Mouse (Mus musculus) CD4-positive, CD25-positive, alpha-beta regulatory T cell, adult 2 months (primary cell): Measurements from ENCODE around the gene Clic6.

ENCODE experiments used
- DNase-seq: peaks from one replicate; pipeline ENCODE4 v3.0.0-alpha.2; 2012; ENCODE audit warnings: low read depth, low spot score

Clic6 gene

DNA sequence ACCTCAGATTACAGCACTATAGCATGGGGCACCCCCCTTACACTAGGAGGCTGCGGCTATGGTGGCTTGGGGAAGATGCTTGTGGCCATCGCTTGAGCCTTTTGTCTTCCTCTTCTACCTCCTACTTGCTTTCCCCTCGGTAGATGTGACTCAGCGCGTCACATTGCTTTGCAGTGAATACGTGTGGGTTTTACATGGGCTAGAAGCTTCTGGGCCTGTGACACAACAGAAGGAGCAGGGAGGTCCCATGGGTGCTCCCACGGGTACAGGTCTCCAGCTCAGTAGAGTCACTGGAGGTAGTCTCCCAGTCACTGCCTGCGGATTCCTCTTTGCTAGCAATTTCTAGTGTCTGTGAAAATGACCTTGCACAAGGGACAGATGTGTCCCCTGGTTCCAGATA, 39.1 kb downstream of the Clic6 start:
- DNase-seq: no peak

- DNase-seq: no peak
These were observed 40.4 kb downstream of the Clic6 start for GRCm38 (mm10) chr16:92525919-92526318.

DNA sequence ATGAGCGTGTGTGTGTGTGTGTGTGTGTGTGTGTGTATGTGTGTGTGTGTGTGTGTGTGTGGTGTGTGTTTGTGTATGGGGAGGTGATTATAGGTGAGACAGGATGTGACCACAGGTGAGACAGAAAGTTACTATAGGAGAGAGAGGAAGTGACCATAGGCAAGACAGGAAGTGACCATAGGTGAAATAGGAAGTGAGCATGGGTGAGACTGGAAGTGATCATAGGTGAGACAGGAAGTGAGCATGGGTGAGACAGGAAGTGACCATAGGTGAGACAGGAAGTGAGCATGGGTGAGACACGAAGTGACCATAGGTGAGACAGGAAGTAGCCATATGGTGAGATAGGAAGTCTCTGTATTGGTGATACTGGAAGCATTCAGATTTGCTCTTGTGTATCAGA, 49.7 kb downstream of the Clic6 start:
- DNase-seq: no peak

DNA sequence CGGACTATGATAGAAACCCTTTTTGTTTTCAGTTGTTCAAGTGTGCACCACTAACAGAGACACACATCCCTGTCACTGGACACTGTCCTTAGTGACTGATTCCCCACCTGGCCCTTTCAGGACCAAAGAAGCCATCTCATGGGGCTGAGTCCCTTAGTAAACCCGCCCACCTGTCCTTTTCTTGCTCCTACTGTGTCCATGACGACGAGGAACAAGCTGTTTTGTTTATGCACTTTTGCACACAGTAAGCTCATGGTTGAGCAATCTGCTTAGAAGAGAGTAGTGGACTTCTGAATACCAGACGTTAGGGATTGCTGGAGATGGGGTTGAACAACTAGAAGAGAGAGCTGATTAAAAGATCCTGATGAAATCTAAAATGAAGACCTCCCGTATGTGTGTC, 52.8 kb downstream of the Clic6 start:
- DNase-seq: no peak

DNA sequence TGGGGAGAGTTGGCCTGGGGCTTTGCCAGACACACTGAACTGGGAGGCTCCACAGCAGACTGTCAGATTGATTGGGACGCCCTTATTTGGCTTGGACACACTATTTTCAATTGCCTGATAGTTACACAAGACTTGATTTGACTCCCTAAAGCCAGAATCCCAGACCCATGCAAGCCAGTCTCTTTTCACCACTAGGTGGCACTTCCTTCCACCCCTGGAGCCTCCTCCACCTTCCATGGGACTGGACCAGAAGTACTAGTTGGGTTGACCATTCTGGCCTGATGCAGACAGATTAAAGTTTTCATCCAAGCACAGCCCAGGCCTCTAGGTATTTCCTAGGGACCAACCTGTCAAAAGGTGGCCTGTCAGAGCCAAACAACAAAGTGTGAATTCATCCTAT, 58.7 kb downstream of the Clic6 start:
- peak; percentile 45 for DNase-seq

DNA sequence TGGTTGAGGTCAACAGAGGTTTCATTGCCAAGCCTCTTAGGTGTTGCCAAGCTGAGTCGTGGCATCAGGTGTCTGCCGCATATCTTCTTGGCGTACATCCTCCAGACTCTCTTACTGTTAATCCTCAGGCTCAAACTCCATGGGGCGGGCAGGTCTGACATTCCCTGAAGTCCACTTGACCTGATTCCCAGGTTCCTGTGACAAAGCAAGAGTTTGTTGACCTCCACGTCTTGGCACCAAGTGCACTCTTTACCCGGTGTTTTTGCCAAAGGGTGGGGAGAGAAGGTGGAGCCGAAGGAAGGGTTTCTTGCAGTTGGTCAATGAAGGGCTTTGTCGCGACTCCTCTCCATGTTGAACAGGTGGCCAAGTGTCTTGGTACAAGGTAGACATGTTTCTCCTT, 63.1 kb downstream of the Clic6 start:
- no peak for DNase-seq

GRCm38 (mm10) chr16:92551266-92552105, 66.0 kb downstream of the Clic6 start:
- no peak for DNase-seq

DNA sequence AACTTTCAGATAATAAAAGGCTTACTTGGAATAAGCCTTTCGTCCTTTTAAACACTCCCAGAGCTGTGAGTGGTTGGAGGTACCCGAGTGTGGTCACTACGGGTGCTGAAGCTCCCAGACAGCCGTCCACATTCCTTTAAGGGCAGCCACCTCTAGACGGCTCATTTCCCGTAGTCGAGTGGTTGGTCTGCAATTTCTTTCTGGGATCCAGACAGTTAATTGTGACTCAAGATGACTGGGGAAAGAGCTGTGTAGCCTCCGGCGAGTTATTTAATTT, 66.5 kb downstream of the Clic6 start:
- no peak for DNase-seq

DNA sequence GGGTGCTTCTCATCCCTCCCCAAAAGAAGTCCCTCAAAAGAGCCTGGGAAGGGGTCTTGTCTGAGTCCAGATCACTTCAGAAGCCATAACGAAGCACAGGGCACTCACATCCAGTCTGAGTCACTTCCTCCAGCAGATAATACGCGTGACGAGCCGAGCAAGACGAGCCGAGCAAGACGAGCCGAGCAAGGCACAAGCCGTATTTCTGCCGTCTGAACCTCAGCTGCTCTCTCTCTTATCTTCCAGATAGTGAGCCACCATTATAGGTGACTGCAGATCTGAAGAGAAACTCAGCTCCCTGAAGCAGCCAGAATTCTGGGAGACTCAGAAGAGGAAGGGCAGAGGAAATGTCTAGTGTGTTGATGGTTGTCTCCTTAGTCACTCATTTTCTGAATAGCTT, 67.3 kb downstream of the Clic6 start:
- no peak for DNase-seq

GRCm38 (mm10) chr16:92555051-92555450, 69.5 kb downstream of the Clic6 start:
- no peak for DNase-seq

- no peak for DNase-seq
These were observed 79.8 kb downstream of the Clic6 start for GRCm38 (mm10) chr16:92565291-92565690.

GRCm38 (mm10) chr16:92565708-92566107, 80.2 kb downstream of the Clic6 start:
- DNase-seq: peak; percentile 88

- no peak for DNase-seq
These were observed 80.6 kb downstream of the Clic6 start for GRCm38 (mm10) chr16:92566146-92566545.

DNA sequence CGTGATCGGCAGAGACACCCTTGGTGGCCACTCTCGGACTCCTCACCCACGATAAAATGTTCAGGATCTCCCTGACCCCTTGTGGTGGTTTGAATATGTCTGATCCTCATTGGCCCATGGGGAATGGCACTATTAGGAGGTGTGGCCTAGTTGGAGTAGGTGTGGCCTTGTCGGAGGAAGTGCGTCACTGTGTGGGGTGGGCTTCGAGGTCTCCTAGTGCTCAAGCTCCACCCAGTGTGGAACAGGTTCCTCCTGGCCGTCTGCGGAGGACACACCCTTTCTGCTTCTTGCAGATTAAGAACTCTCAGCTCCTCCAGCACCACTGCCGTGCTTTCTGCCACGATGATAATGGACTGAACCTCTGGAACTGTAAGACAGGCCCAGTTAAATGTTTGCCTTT, 85.7 kb downstream of the Clic6 start:
- DNase-seq: no peak

- no peak for DNase-seq
These were observed 87.7 kb downstream of the Clic6 start for GRCm38 (mm10) chr16:92573193-92573592.

GRCm38 (mm10) chr16:92575792-92576191, 90.3 kb downstream of the Clic6 start:
- peak; percentile 36 for DNase-seq

GRCm38 (mm10) chr16:92577381-92577780, 91.8 kb downstream of the Clic6 start:
- no peak for DNase-seq

DNA sequence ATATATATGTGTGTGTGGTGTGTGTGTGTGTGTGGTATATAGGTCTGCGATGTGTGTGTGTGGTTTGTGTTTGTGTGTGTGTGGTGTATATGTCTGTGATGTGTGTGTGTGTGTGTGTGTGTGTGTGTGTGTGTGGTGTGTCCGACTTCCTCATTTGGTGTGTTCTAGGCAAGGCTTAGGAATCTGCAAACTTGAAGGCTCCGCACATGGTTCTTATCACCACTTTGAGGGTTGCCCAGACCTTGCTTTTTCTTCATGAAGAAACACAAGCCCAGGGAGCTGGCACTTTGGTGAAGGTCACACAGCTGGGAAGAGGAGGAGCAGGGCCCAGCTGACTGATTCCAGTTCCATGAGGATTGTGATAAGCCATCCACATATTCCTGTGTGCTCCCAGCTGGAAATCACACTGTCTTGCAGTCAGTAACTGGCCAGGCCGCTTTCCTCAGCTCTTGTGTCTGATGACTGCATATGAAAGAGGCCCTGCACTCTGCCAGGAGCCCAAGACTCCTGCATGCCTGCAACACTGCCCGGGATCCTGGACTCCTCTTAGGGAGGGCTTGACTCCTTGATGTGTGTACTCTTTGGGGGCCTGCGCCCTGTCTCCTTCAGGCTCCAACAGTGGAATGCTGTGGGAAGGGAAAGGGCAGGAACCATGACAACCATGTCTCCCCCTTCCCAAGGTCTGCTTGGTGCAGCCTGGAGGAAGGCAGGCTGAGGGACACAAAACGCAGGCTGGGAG, 93.5 kb downstream of the Clic6 start:
- DNase-seq: no peak

DNA sequence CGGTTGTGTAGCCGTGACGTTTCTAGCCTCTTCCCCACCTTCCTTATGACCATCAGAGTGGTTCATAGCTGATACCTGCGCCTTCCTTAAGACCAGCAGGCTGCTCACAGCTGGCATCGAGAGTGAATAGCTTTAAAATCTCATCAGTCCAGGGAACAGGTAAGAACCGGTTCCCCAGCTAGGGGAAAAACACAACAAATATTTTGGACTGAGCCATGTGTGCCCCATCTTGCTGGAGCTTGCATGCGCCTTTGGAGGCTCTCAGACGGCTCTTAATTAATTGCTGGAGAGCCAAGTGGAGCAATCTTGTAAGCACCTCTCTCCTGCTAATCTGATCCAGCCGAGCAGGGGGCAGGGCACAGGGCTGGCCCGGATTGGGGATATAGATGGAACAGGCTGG, 95.4 kb downstream of the Clic6 start:
- no peak for DNase-seq

DNA sequence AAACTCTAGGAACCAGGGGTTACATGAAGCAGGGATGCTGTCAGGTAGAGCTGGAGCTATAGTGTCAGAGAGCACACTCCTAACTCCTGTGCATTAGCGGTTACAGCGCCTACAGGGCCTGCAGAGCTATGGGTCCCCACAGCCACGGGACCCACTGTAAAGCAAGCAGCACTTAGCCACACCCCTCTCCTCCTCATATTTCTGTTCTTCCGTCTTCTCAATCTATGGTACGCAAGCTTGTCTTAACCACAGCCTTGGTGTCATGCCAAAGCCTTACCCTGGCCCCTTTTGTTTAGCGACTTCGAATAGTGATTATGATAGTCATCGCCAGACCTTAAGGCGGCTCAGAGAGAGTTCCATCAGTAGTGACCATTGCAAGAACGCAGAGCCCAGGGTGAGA, 96.2 kb downstream of the Clic6 start:
- DNase-seq: no peak

DNA sequence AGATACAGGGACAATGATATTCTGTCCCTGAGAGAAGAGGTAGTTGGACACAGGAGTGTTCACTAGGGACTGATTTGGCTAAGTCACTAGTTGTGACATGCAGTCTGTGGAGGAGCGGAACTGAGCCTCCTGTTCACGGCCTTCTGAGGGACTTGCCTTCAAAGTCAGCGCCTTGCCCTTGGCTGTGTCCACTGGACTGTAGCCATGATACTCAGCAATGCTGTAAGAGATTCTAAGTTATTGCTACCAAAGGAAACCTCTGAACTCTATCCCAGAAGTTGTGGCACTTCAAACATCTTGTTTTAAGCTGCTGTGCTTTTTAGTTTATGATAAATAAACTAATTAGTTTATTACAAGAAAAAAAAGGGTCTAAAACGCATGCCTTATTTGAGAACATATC, 102.3 kb downstream of the Clic6 start:
- DNase-seq: no peak
